Mouse (Mus musculus) intestine, embryonic 16.5 days (tissue): ENCODE measurements around the gene Zcchc18. TPM values are rescaled to one million over a fixed set of nuclear protein-coding genes. Genes with fewer than 3 reads are reported as not detected.
A peak's percentile ranks its signal among the peaks of the same experiment; 100 is the strongest.
"Not testable (repeated sequence)": the region's sequence is repeated elsewhere in the genome, so short reads cannot be mapped to it uniquely, and the experiment has no call there.

Experiments
- ATAC-seq: fragments of 200-750 bp; cut with Nextera tagmentation; 2 replicates; pipeline ENCODE4 v1.8.0; 2017; ENCODE audit warnings: moderate TSS enrichment, moderate library complexity
- H3K27ac ChIP-seq: fragments of 300-500 bp; sonication (generic); 2 replicates; pipeline ENCODE4 v1.5.1; 2014; ENCODE audit warnings: mild to moderate bottlenecking, low read length
- H3K27me3 ChIP-seq: fragments of 300-500 bp; sonication (generic); replicated peaks from 2 replicates; pipeline ENCODE4 v1.6.1; 2014; ENCODE audit warnings: low read length, control low read depth, mixed read lengths; ENCODE audit not compliant: control insufficient read depth, insufficient read depth
- H3K36me3 ChIP-seq: fragments of 300-500 bp; sonication (generic); 2 replicates; pipeline ENCODE4 v1.6.1; 2014; ENCODE audit warnings: low read length, control low read depth; ENCODE audit not compliant: control insufficient read depth, insufficient read depth
- H3K4me1 ChIP-seq: fragments of 300-500 bp; sonication (generic); 2 replicates; pipeline ENCODE4 v1.6.1; 2014; ENCODE audit warnings: low read length, control low read depth, mixed read lengths; ENCODE audit not compliant: control insufficient read depth, insufficient read depth
- H3K4me2 ChIP-seq: fragments of 300-500 bp; sonication (generic); 2 replicates; pipeline ENCODE4 v1.6.1; 2014; ENCODE audit warnings: low read depth, low read length, control low read depth
- H3K4me3 ChIP-seq: fragments of 300-500 bp; sonication (generic); 2 replicates; pipeline ENCODE4 v1.5.1; 2014; ENCODE audit warnings: mild to moderate bottlenecking, low read length
- H3K9ac ChIP-seq: fragments of 300-500 bp; sonication (generic); 2 replicates; pipeline ENCODE4 v1.6.1; 2014; ENCODE audit warnings: low read depth, low read length
- H3K9me3 ChIP-seq: fragments of 300-500 bp; sonication (generic); 2 replicates; pipeline ENCODE4 v1.6.1; 2016; ENCODE audit warnings: low read length, control low read depth; ENCODE audit not compliant: control insufficient read depth
- WGBS: fragments of 180-500 bp; shearing (Covaris S2); extraction: QIAGEN DNeasy Blood & Tissue Kit; methylation state at CpG from one replicate; pipeline ENCODE4 v1.1.7; 2014; 5-methylcytosine and 5-hydroxymethylcytosine counted together
- polyA plus RNA-seq: library from polyadenylated mRNA; unstranded; fragments of >200 nt; fragmentation: Nextera tagmentation; extraction: Ambion mirVana; gene quantifications from 2 replicates; pipeline ENCODE4 v1.2.1, GENCODE M21; 2015

Zcchc18 gene
- polyA plus RNA-seq = 12.7 and 14.3 TPM in 2 replicates

DNA sequence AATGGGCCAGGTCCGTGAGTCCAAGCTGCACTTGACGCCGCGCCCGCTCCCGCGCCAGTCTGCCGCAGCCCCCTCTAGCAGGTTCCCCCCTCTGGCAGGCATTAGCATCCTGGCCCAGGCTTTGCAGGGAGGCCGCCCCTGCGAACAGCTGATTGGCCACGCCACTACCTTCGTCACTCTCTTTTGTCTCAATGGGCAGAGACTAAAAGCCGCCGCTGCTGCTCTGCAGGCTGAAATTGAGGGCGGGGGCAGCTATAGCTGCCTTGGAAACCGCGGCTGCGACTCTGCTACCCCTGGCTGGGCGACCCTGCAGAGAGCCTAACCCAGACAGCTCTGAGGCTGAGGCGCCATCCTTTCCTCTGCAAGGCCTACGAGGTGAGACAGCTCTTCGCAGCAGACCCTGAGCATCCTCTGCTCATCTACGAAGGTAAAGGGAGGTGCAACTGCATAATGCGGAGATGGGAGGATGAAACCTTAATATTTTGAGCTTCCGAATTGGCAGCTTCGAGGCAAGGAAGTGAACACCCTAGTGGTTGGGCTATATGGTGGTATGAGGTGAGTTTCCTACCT, at the start of gene Zcchc18:
Gene Zcchc18, plus strand, starts transcription at position 178 of the 570 bp plus-strand sequence.
- no peaks in the 10 kb centered on the region for H3K4me1 ChIP-seq
- no peaks in the 10 kb centered on the region for H3K36me3 ChIP-seq
- peak within 1 kb of the TSS; percentile 66 for H3K4me2 ChIP-seq
- peak within 1 kb of the TSS; percentile 19; the same call in 1 of the 2 replicates for H3K9ac ChIP-seq
- peak within 1 kb of the TSS; percentile 43 for H3K4me3 ChIP-seq
- WGBS = 21% methylated on average over 26 of the region's 26 CpGs
- H3K27me3 ChIP-seq = peaks cover 9% of the 10 kb centered on the region
- H3K9me3 ChIP-seq = no peaks in the 10 kb centered on the region
- no peak within 1 kb of the TSS for H3K27ac ChIP-seq
- ATAC-seq = peak; percentile 90

DNA sequence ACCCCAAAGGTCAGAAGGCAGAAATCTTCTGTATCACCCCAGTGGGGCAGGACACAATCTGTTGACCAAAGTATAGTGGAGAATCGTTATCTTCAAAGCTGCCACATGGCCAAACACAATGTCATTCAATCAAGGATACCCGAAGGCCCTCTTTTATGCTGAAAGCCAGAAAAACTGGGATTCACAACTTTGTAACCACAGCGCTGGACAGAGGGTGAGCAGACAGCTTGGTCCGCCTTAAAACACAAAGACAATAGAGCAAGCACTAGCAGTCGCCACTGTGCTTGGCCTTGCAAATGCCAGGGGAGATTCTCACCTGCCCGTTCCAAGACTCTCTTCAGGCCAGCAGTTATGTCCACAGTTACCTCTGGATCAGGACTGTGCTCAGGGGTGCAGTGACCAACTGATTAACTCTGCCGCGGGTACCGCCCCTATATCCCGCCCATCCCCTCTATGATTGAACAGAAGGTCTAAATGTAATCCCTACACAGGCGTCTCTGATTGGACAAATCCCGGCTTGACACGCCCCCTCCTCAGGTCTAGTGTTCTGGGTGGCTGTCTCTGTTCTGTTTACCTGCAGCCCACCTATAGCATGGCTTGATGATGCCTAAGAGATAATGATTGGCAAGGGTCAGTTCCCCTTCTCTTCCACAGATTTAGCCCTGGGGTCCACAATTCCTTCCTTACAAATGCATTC, 35.2 kb upstream of the Zcchc18 start:
- H3K9ac ChIP-seq, H3K36me3 ChIP-seq, H3K27me3 ChIP-seq, H3K9me3 ChIP-seq, H3K27ac ChIP-seq, H3K4me1 ChIP-seq: not testable (repeated sequence)
- peak; percentile 98 for ATAC-seq
- 19% methylated on average over 13 of the region's 13 CpGs for WGBS
- Histone ChIP-seq H3K4me3 (peak overlapping the region; percentile 36), H3K4me2 (peak overlapping the region; percentile 42)

GRCm38 (mm10) chrX:136958300-136958699, 34.7 kb upstream of the Zcchc18 start:
- H3K27ac ChIP-seq, H3K4me1 ChIP-seq, H3K9me3 ChIP-seq, H3K9ac ChIP-seq, H3K36me3 ChIP-seq, H3K27me3 ChIP-seq: not testable (repeated sequence)
- 56% methylated on average over 5 of the region's 5 CpGs for WGBS
- ATAC-seq = peak; percentile 58
- Histone ChIP-seq H3K4me3 (peak overlapping the region; percentile 36; the same call in 1 of the 2 replicates), H3K4me2 (peak overlapping the region; percentile 42; the same call in 1 of the 2 replicates)

GRCm38 (mm10) chrX:136959688-136960087, 33.3 kb upstream of the Zcchc18 start:
- Histone ChIP-seq H3K9me3 (no peaks in the 10 kb centered on the region), H3K27ac (no peak overlapping the region)
- no peak for ATAC-seq

GRCm38 (mm10) chrX:136975397-136975796, 17.6 kb upstream of the Zcchc18 start, which contains the start of gene Tmsb15b2:
Gene Tmsb15b2 (minus strand): TSS chrX:136975497.
- H3K27me3 ChIP-seq, H3K4me1 ChIP-seq, H3K27ac ChIP-seq, ATAC-seq, H3K36me3 ChIP-seq, H3K9me3 ChIP-seq: not testable (repeated sequence)
- H3K9ac ChIP-seq = peak within 1 kb of the TSS; percentile 67
- H3K4me2 ChIP-seq = peak within 1 kb of the TSS; percentile 50
- peak within 1 kb of the TSS; percentile 48 for H3K4me3 ChIP-seq
- 82% methylated on average over 6 of the region's 6 CpGs for WGBS

More at GRCm38 (mm10) chrX:136959688-136960087, 33.3 kb upstream of the Zcchc18 start:
- Histone ChIP-seq H3K27me3 (no peaks in the 10 kb centered on the region), H3K4me1 (no peaks in the 10 kb centered on the region), H3K4me2 (no peak overlapping the region), H3K36me3 (no peaks in the 10 kb centered on the region), H3K4me3 (no peak overlapping the region), H3K9ac (no peak overlapping the region)
- 27% methylated on average over 2 of the region's 2 CpGs for WGBS

- peak within 1 kb of the TSS; percentile 48 for H3K4me3 ChIP-seq
- H3K36me3 ChIP-seq = no peaks in the 10 kb centered on the region
- H3K4me2 ChIP-seq = peak within 1 kb of the TSS; percentile 50
- 30% methylated on average over 15 of the region's 15 CpGs for WGBS
- ATAC-seq = peak; percentile 100
- H3K4me1 ChIP-seq = no peaks in the 10 kb centered on the region
- peak within 1 kb of the TSS; percentile 67 for H3K9ac ChIP-seq
- H3K27ac ChIP-seq = no peak within 1 kb of the TSS
- H3K27me3 ChIP-seq = no peaks in the 10 kb centered on the region
- no peaks in the 10 kb centered on the region for H3K9me3 ChIP-seq
Observed at GRCm38 (mm10) chrX:136976424-136977084, 16.4 kb upstream of the Zcchc18 start, which contains the start of the genes Tmsb15l and Tmsb15b1. Gene Tmsb15l (minus strand): TSS chrX:136976869. Gene Tmsb15b1 (minus strand): TSS chrX:136976874.

GRCm38 (mm10) chrX:136978616-136979015, 14.3 kb upstream of the Zcchc18 start:
- Histone ChIP-seq H3K4me1 (no peaks in the 10 kb centered on the region), H3K9me3 (no peaks in the 10 kb centered on the region), H3K4me3 (no peak overlapping the region), H3K27ac (no peak overlapping the region), H3K4me2 (no peak overlapping the region), H3K36me3 (no peaks in the 10 kb centered on the region), H3K9ac (no peak overlapping the region), H3K27me3 (no peaks in the 10 kb centered on the region)
- no peak for ATAC-seq

DNA sequence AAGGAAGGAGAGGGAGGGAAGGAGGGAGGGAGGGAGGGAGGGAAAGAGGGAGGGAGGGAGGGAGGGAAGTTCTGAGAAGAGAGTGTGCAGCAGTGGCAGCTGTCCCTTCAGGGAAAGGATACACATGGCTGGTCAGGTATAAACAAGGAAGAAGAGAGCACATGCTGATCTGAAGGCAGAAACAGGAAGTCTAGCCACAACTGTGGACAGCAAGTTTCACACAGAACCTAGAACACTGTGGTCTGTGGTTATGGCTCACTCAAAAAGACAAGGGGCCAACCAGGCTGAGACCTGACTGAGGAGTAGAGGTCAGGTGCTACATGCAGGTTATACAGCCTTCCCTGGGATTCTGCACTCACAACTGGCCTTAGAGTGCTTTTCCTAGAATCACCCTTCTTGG, 6.9 kb upstream of the Zcchc18 start:
- Histone ChIP-seq H3K4me2 (no peak overlapping the region), H3K9me3 (no peaks in the 10 kb centered on the region), H3K4me1 (no peaks in the 10 kb centered on the region), H3K4me3 (no peak overlapping the region), H3K36me3 (no peaks in the 10 kb centered on the region), H3K27ac (no peak overlapping the region), H3K9ac (no peak overlapping the region), H3K27me3 (no peaks in the 10 kb centered on the region)
- no peak for ATAC-seq

- Histone ChIP-seq H3K9ac (no peak overlapping the region), H3K4me2 (no peak overlapping the region), H3K36me3 (no peaks in the 10 kb centered on the region), H3K4me1 (no peaks in the 10 kb centered on the region), H3K4me3 (no peak overlapping the region), H3K9me3 (no peaks in the 10 kb centered on the region), H3K27me3 (peaks cover 9% of the 10 kb centered on the region; the same call in 1 of the 2 replicates), H3K27ac (no peak overlapping the region)
- ATAC-seq = no peak
- WGBS = 52% methylated on average over 2 of the region's 2 CpGs
Observed at GRCm38 (mm10) chrX:136991274-136991673, 1.7 kb upstream of the Zcchc18 start.
